Mouse (Mus musculus): ENCODE results near the gene Pou2f2. TPM values are rescaled to one million over a fixed set of nuclear protein-coding genes. Genes with fewer than 3 reads are reported as not detected.

The Pou2f2 gene
- polyA plus RNA-seq, 1 experiment from 2014 or later: 46.7 TPM

DNA sequence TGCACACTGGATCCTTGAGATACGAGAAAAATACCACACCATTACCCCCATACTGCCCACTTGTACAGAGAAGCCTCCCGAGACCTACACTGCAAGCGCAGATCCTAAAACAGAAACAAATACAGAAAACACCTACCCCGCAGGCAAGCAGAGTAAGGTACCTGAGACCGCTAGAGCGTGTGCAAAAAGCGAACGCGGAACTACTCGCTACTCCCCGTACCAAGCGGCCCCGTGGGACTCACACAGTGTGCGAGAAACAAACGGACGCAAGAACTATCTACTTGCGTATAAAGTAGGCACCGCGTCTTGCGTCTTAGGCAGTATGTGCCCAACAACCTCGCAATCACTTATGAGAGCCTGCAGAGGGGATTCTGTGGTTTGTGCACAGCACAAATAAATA, 2.3 kb upstream of the Pou2f2 start:
- ATAC-seq (ENCODE audit: low FRiP score, low TSS enrichment) (no peak), DNase-seq (peak; percentile 70)
- Histone ChIP-seq H3K4me1 (ENCODE audit: control insufficient read depth, insufficient read depth, low read length) (peaks cover 15% of the 10 kb centered on the region), H3K4me3 (replicated peaks; ENCODE audit: low read depth, low read length) (peak overlapping the region; percentile 21), H3K27ac (replicated peaks; ENCODE audit: low read depth, low read length) (no peak overlapping the region), H3K27me3 (ENCODE audit: control insufficient read depth, insufficient read depth, low read length) (peaks cover 20% of the 10 kb centered on the region), H3K9ac (replicated peaks; ENCODE audit: low read length) (peak overlapping the region; percentile 25; the same call in 1 of the 2 replicates), H3K36me3 (ENCODE audit: control insufficient read depth, insufficient read depth, low read length) (no peaks in the 10 kb centered on the region), H3K4me2 (ENCODE audit: low read length) (peak overlapping the region; percentile 92), H3K9me3 (ENCODE audit: control insufficient read depth, low read length) (no peaks in the 10 kb centered on the region)
- 3% methylated on average over 21 of the region's 21 CpGs for WGBS

DNA sequence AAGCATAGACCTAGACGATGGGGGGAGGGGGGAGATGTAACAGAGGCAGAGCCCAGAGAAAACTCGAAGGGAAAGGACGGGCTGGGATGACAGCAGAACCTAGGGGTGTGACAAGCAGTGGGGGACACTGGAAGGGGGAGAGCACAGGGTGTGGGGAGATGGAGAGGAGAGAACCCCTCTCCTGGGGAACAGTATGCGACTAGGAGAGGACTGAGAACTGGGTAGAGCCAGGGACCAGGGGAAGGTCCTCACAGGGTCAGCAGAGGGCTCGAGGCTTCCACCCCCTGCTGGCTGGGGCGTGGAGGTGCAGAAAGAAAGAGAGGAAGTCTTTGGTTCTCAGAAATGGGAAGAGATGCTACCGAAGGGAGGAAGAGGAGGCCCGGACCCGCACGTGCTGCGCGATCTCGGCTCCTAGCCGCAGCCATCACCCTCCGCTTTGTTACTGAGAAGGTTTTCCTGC, 1.8 kb upstream of the Pou2f2 start:
- WGBS: 1% methylated on average over 15 of the region's 15 CpGs
- H3K27me3 ChIP-seq (ENCODE audit: control insufficient read depth, insufficient read depth, low read length): peaks cover 20% of the 10 kb centered on the region
- no peaks in the 10 kb centered on the region for H3K36me3 ChIP-seq (ENCODE audit: control insufficient read depth, insufficient read depth, low read length)
- peaks cover 20% of the 10 kb centered on the region for H3K4me1 ChIP-seq (ENCODE audit: control insufficient read depth, insufficient read depth, low read length)
- DNase-seq (peak; percentile 72), ATAC-seq (ENCODE audit: low FRiP score, low TSS enrichment) (0 out of 2 replicates have a peak, but pooled peaks have one; percentile 2)
- H3K4me3 ChIP-seq (replicated peaks; ENCODE audit: low read depth, low read length): peak overlapping the region; percentile 21
- peak overlapping the region; percentile 92 for H3K4me2 ChIP-seq (ENCODE audit: low read length)
- peak overlapping the region; percentile 25; the same call in 1 of the 2 replicates for H3K9ac ChIP-seq (replicated peaks; ENCODE audit: low read length)
- H3K9me3 ChIP-seq (ENCODE audit: control insufficient read depth, low read length): no peaks in the 10 kb centered on the region
- H3K27ac ChIP-seq (replicated peaks; ENCODE audit: low read depth, low read length): 0 out of 2 replicates have a peak overlapping the region, but pooled peaks have one; percentile 6

DNA sequence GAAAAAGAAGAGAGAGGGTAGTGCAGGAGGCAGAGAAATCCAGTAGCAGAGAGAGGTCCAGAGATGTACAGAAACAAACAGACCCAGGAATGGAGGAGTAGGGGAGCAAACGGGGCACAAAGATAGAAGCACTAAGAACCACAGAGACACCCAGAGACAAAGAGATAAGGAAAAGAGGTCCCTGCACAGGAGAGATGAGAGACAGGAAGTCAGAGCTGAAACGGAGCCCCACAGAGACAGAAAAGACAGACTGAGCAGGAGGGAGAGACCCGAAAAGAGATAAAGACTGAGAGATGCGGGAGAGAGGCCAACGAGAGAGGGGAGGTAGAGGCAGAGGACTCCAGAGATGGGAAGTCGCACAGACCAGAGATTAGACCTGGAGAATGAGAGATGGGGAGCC, 986 bp upstream of the Pou2f2 start:
- H3K9me3 ChIP-seq (ENCODE audit: control insufficient read depth, low read length): no peaks in the 10 kb centered on the region
- ATAC-seq (ENCODE audit: low FRiP score, low TSS enrichment): no peak
- no peaks in the 10 kb centered on the region for H3K36me3 ChIP-seq (ENCODE audit: control insufficient read depth, insufficient read depth, low read length)
- H3K27me3 ChIP-seq (ENCODE audit: control insufficient read depth, insufficient read depth, low read length): peaks cover 20% of the 10 kb centered on the region
- H3K4me1 ChIP-seq (ENCODE audit: control insufficient read depth, insufficient read depth, low read length): peaks cover 28% of the 10 kb centered on the region
- H3K9ac ChIP-seq (replicated peaks; ENCODE audit: low read length): peak overlapping the region; percentile 99; the same call in 1 of the 2 replicates
- H3K4me2 ChIP-seq (ENCODE audit: low read length): peak overlapping the region; percentile 92
- 3% methylated on average over 6 of the region's 6 CpGs for WGBS
- H3K4me3 ChIP-seq (replicated peaks; ENCODE audit: low read depth, low read length): peak overlapping the region; percentile 81
- no peak for DNase-seq
- H3K27ac ChIP-seq (replicated peaks; ENCODE audit: low read depth, low read length): peak overlapping the region; percentile 99

DNA sequence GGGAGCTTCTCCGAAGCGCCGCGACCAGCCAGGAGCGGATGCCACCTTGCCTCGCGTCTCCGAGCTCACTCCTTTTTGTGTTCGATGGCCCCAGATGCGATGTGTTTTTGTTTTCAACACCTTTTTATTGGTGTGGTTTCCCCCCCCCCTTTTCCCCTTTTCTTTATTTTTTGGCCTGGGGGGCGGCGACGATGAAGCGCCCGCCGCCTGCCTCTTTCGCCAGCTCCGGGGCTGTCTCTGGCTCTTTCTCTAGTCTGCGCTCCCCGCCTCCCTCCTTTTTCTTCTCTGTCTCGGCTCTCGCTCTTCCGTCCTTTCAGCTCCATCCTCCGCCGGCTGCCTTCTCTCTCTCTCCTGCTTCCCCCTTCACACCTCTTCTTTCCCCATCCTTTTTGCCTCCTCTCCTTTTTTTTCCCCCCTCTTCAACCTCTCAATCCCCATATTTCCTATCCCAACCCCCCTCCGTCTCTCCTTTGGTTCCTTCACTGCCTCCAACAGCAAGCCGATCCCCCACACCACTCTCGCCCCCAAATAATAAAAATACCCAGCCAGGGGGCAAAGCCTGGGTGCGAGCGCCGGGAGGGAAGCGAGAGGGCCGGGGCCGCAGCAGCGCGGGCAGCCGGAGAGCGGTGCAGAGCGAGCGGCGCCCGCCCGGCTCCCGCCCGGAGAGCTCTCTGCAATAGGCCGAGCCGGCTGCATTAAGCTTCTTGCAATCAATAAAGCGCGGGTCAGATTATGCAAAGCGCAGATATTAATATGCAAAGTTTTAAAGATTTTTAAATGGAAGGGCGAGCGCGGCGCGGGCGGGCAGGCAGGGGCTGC, 530 bp downstream of the Pou2f2 start:
- H3K4me1 ChIP-seq (ENCODE audit: control insufficient read depth, insufficient read depth, low read length): peaks cover 43% of the 10 kb centered on the region
- peak; percentile 76 for ATAC-seq (ENCODE audit: low FRiP score, low TSS enrichment)
- H3K9me3 ChIP-seq (ENCODE audit: control insufficient read depth, low read length): no peaks in the 10 kb centered on the region
- peak overlapping the region; percentile 99 for H3K27ac ChIP-seq (replicated peaks; ENCODE audit: low read depth, low read length)
- peaks cover 20% of the 10 kb centered on the region for H3K27me3 ChIP-seq (ENCODE audit: control insufficient read depth, insufficient read depth, low read length)
- peak overlapping the region; percentile 92 for H3K4me2 ChIP-seq (ENCODE audit: low read length)
- peak overlapping the region; percentile 99 for H3K9ac ChIP-seq (replicated peaks; ENCODE audit: low read length)
- H3K4me3 ChIP-seq (replicated peaks; ENCODE audit: low read depth, low read length): peak overlapping the region; percentile 81
- WGBS: under 1% methylated on average over 56 of the region's 56 CpGs
- no peaks in the 10 kb centered on the region for H3K36me3 ChIP-seq (ENCODE audit: control insufficient read depth, insufficient read depth, low read length)
- DNase-seq: peak; percentile 72

DNA sequence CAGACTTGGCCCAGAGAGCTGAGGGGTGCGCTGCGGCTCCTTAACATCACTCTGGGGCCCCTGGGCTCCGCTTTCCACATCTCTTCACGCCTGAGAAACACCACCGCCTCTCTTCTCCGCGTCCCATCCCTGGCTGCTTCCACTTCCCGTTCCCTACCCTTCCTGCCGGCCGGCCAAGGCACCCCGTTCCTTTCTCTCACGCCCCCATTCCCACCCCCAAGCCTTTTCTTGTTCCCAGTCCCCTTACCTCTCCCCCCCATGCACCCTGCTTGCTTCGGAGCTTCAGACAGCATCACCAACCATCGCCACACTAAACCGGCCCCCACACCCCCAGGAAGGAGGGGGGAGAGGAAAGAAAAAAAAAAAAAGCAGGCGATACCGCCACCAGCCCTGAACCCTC, 1.2 kb downstream of the Pou2f2 start:
- Histone ChIP-seq H3K4me2 (ENCODE audit: low read length) (peak overlapping the region; percentile 92), H3K9ac (replicated peaks; ENCODE audit: low read length) (peak overlapping the region; percentile 99), H3K36me3 (ENCODE audit: control insufficient read depth, insufficient read depth, low read length) (no peaks in the 10 kb centered on the region), H3K4me1 (ENCODE audit: control insufficient read depth, insufficient read depth, low read length) (peaks cover 50% of the 10 kb centered on the region), H3K4me3 (replicated peaks; ENCODE audit: low read depth, low read length) (peak overlapping the region; percentile 81), H3K27ac (replicated peaks; ENCODE audit: low read depth, low read length) (peak overlapping the region; percentile 99), H3K9me3 (ENCODE audit: control insufficient read depth, low read length) (no peaks in the 10 kb centered on the region), H3K27me3 (ENCODE audit: control insufficient read depth, insufficient read depth, low read length) (peaks cover 15% of the 10 kb centered on the region)
- ATAC-seq (ENCODE audit: low FRiP score, low TSS enrichment): no peak
- WGBS: under 1% methylated on average over 17 of the region's 17 CpGs
- DNase-seq: peak; percentile 61

DNA sequence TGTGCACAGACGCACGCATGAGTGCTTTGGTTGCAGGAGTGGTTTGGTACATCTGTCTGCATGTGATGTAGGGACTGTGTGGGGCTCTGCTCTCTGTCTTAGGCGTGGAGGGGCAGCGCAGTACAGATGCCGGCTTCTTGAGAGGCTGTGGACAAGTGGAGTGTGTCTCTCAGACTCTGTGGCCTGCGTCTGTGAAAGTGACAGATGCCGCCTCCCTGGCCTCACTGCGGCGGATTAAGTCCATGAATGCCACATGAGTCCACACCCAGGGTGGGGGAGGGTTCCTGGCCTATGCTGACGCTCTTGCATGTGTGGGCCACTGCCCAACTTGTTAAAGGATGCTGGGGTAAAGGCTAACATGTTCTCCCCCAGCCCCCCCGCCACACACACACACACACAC, 5.2 kb downstream of the Pou2f2 start:
- Histone ChIP-seq H3K9ac (replicated peaks; ENCODE audit: low read length) (peak overlapping the region; percentile 34; the same call in 1 of the 2 replicates), H3K9me3 (ENCODE audit: control insufficient read depth, low read length) (no peaks in the 10 kb centered on the region), H3K4me2 (ENCODE audit: low read length) (peak overlapping the region; percentile 92), H3K27me3 (ENCODE audit: control insufficient read depth, insufficient read depth, low read length) (no peaks in the 10 kb centered on the region), H3K27ac (replicated peaks; ENCODE audit: low read depth, low read length) (peak overlapping the region; percentile 99), H3K4me3 (replicated peaks; ENCODE audit: low read depth, low read length) (no peak overlapping the region), H3K36me3 (ENCODE audit: control insufficient read depth, insufficient read depth, low read length) (no peaks in the 10 kb centered on the region), H3K4me1 (ENCODE audit: control insufficient read depth, insufficient read depth, low read length) (peaks cover 55% of the 10 kb centered on the region)
- DNase-seq (peak; percentile 70), ATAC-seq (ENCODE audit: low FRiP score, low TSS enrichment) (0 out of 2 replicates have a peak, but pooled peaks have one; percentile 15)
- WGBS: 19% methylated on average over 11 of the region's 11 CpGs

DNA sequence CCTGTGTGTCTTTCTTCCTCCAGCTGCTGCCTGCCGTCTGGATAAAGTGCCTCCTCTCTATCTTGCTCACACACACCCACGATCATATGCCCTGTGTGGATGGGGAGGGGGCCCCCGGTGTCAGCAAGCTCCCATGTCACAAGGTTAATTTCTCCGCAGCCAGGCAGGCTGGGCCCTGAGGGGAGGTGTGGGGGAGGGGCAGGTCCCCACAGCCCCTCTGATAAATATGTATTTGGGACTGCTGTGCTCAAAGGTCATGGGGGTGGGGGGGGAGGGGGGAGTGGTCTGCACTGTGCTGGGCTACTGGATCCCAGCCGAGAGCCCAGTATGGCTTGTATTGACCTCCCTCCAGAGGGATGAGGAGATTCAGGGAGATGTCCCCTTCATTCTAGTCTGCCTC, 6.9 kb downstream of the Pou2f2 start:
- DNase-seq (no peak), ATAC-seq (ENCODE audit: low FRiP score, low TSS enrichment) (no peak)
- no peaks in the 10 kb centered on the region for H3K36me3 ChIP-seq (ENCODE audit: control insufficient read depth, insufficient read depth, low read length)
- no peaks in the 10 kb centered on the region for H3K9me3 ChIP-seq (ENCODE audit: control insufficient read depth, low read length)
- H3K4me3 ChIP-seq (replicated peaks; ENCODE audit: low read depth, low read length): no peak overlapping the region
- H3K4me1 ChIP-seq (ENCODE audit: control insufficient read depth, insufficient read depth, low read length): peaks cover 52% of the 10 kb centered on the region
- H3K4me2 ChIP-seq (ENCODE audit: low read length): peak overlapping the region; percentile 92; the same call in 1 of the 2 replicates
- peak overlapping the region; percentile 99 for H3K27ac ChIP-seq (replicated peaks; ENCODE audit: low read depth, low read length)
- WGBS: 12% methylated on average over 5 of the region's 5 CpGs
- 0 out of 2 replicates have a peak overlapping the region, but pooled peaks have one; percentile 37 for H3K9ac ChIP-seq (replicated peaks; ENCODE audit: low read length)
- no peaks in the 10 kb centered on the region for H3K27me3 ChIP-seq (ENCODE audit: control insufficient read depth, insufficient read depth, low read length)

DNA sequence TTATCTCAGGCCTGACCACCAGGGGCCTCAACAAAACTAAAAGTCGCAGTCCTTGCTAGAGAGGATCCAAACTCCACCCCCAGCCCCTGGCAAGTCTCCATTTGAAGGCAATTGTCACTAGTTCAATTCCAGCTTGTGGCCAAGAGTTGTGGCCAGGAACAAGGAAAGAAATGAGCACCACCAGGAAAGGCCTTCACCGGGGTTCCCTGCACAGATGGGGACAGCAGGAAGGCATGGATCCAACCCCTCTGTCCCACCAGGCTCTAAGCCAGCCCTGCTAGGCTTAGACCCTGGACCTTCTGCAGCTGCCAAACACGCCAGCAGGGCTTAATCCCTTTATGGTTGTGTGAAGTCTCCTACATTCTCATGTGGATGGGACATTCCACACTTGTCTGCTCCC, 8.9 kb downstream of the Pou2f2 start:
- H3K4me2 ChIP-seq (ENCODE audit: low read length): no peak overlapping the region
- H3K27me3 ChIP-seq (ENCODE audit: control insufficient read depth, insufficient read depth, low read length): no peaks in the 10 kb centered on the region
- 32% methylated on average over 3 of the region's 3 CpGs for whole genome bisulfite sequencing
- H3K4me1 ChIP-seq (ENCODE audit: control insufficient read depth, insufficient read depth, low read length): peaks cover 31% of the 10 kb centered on the region
- no peak overlapping the region for H3K4me3 ChIP-seq (replicated peaks; ENCODE audit: low read depth, low read length)
- no peak overlapping the region for H3K27ac ChIP-seq (replicated peaks; ENCODE audit: low read depth, low read length)
- no peaks in the 10 kb centered on the region for H3K9me3 ChIP-seq (ENCODE audit: control insufficient read depth, low read length)
- DNase-seq (no peak), ATAC-seq (ENCODE audit: low FRiP score, low TSS enrichment) (no peak)
- no peak overlapping the region for H3K9ac ChIP-seq (replicated peaks; ENCODE audit: low read length)
- H3K36me3 ChIP-seq (ENCODE audit: control insufficient read depth, insufficient read depth, low read length): no peaks in the 10 kb centered on the region
